Mouse (Mus musculus): ENCODE results near the gene Sgcd. TPM values are rescaled to one million over a fixed set of nuclear protein-coding genes. Genes with fewer than 3 reads are reported as not detected.
A peak's percentile ranks its signal among the peaks of the same experiment; 100 is the strongest.

The Sgcd gene
- polyA plus RNA-seq, 1 experiment = 3.4 TPM

GRCm38 (mm10) chr11:46848221-46848971 is 1140.4 kb downstream of the Sgcd start:
- peak in 1 of 2 experiments; percentile 52 for DNase-seq (ENCODE audit: extremely low spot score in 1 of 2, low spot score in 1 of 2)

- no peak for DNase-seq (ENCODE audit: extremely low spot score in 1 of 2, low spot score in 1 of 2)
Measured at GRCm38 (mm10) chr11:46847827-46848220, 1140.9 kb downstream of the Sgcd start.

GRCm38 (mm10) chr11:46846661-46847060 is 1142.1 kb downstream of the Sgcd start:
- DNase-seq (ENCODE audit: extremely low spot score in 1 of 2, low spot score in 1 of 2) = no peak
